ENCODE assay signal across 17 mouse cellular contexts in genomic region chr4:101531901-101532300, GRCm38 (mm10). TPM values are rescaled to one million over a fixed set of nuclear protein-coding genes. Genes with fewer than 3 reads are reported as not detected.
"Had no signal": no experiment of that assay in that cellular context is flagged by ENCODE, and none has a peak within 500 bp of the region (broad histone marks: within the 10 kb centered on the region; RNA-seq: fewer than 3 reads in every experiment).

No protein-coding gene starts in this region.

- H3K27ac ChIP-seq: left cerebral cortex, adult 2 months; liver, embryonic 13.5 days; macrophage; midbrain, embryonic 12.5 days; midbrain, embryonic 15.5 days; neural tube, embryonic 12.5 days; neural tube, embryonic 15.5 days; stomach, embryonic 15.5 days had no signal

- H3K9me3 ChIP-seq: liver, embryonic 13.5 days; midbrain, embryonic 12.5 days; midbrain, embryonic 15.5 days; neural tube, embryonic 12.5 days; stomach, embryonic 15.5 days had no signal

- H3K4me1 ChIP-seq: liver, embryonic 13.5 days; midbrain, embryonic 12.5 days; midbrain, embryonic 15.5 days; neural tube, embryonic 12.5 days; neural tube, embryonic 15.5 days; stomach, embryonic 15.5 days had no signal

- H3K27me3 ChIP-seq: liver, embryonic 13.5 days; midbrain, embryonic 12.5 days; midbrain, embryonic 15.5 days; neural tube, embryonic 12.5 days; neural tube, embryonic 15.5 days; stomach, embryonic 15.5 days had no signal

- H3K4me2 ChIP-seq: liver, embryonic 13.5 days; lung, embryonic 14.5 days; midbrain, embryonic 12.5 days; midbrain, embryonic 15.5 days; neural tube, embryonic 12.5 days; neural tube, embryonic 15.5 days; stomach, embryonic 15.5 days had no signal

- H3K36me3 ChIP-seq: liver, embryonic 13.5 days; midbrain, embryonic 12.5 days; midbrain, embryonic 15.5 days; neural tube, embryonic 12.5 days; neural tube, embryonic 15.5 days; stomach, embryonic 15.5 days had no signal

- DNase-seq: kidney, postnatal 25 days; layer of hippocampus, postnatal 36 days; liver, embryonic 13.5 days; lung, embryonic 14.5 days; right cerebral cortex, adult 18-20 months; right cerebral cortex, postnatal 14 days; right cerebral cortex, postnatal 4 days; thymus, postnatal 25 days had no signal

- H3K4me3 ChIP-seq: left cerebral cortex, adult 2 months; liver, embryonic 13.5 days; midbrain, embryonic 12.5 days; midbrain, embryonic 15.5 days; neural tube, embryonic 12.5 days; neural tube, embryonic 15.5 days; stomach, embryonic 15.5 days had no signal

- H3K9ac ChIP-seq: liver, embryonic 13.5 days; lung, embryonic 14.5 days; midbrain, embryonic 12.5 days; midbrain, embryonic 15.5 days; neural tube, embryonic 12.5 days; neural tube, embryonic 15.5 days; stomach, embryonic 15.5 days had no signal

- ATAC-seq: intestine, embryonic 16.5 days; lung, postnatal 0 days; midbrain, embryonic 15.5 days had no signal

RNA-seq across cellular contexts. Expression of gene Dnajc6, which starts 35.5 kb away (rescaled TPM):
- polyA plus RNA-seq: macrophage had no signal
